Mouse (Mus musculus) frontal cortex, adult 2 months (tissue): Measurements from ENCODE around the gene Plgrkt. TPM values are rescaled to one million over a fixed set of nuclear protein-coding genes. Genes with fewer than 3 reads are reported as not detected.

Experiments
- DNase-seq, 2 experiments: peaks; one replicate each; pipeline ENCODE4 v3.0.0; 2022; ENCODE audit warnings: low spot score in 1 of 2; ENCODE audit errors: extremely low spot score in 1 of 2
- polyA plus RNA-seq: library from polyadenylated mRNA; depleted of rRNA; stranded (reverse); fragments of >200 nt; gene quantifications from 2 replicates; pipeline ENCODE4 v1.2.3, GENCODE M21; 2012

The Plgrkt gene
- polyA plus RNA-seq, 1 experiment, result 47.3 TPM

- no peak for DNase-seq
Measured at GRCm38 (mm10) chr19:29384412-29384811, 17.2 kb upstream of the Plgrkt start.

GRCm38 (mm10) chr19:29383368-29383767 lies 16.2 kb upstream of the Plgrkt start:
- DNase-seq, result no peak

GRCm38 (mm10) chr19:29379839-29380603 lies 12.8 kb upstream of the Plgrkt start:
- no peak for DNase-seq

- no peak for DNase-seq
Measured at GRCm38 (mm10) chr19:29376382-29376781, 9.2 kb upstream of the Plgrkt start.

- no peak for DNase-seq
Measured at GRCm38 (mm10) chr19:29374947-29375346, 7.8 kb upstream of the Plgrkt start.

- no peak for DNase-seq
Measured at GRCm38 (mm10) chr19:29373438-29373837, 6.2 kb upstream of the Plgrkt start.

GRCm38 (mm10) chr19:29372621-29373020 lies 5.4 kb upstream of the Plgrkt start:
- DNase-seq, result no peak

- peak in 1 of 2 experiments; percentile 58 for DNase-seq
Measured at GRCm38 (mm10) chr19:29372138-29372537, 4.9 kb upstream of the Plgrkt start.

- DNase-seq, result no peak
Measured at GRCm38 (mm10) chr19:29371284-29372081, 4.3 kb upstream of the Plgrkt start.

GRCm38 (mm10) chr19:29370545-29371283 lies 3.5 kb upstream of the Plgrkt start:
- DNase-seq, result no peak

GRCm38 (mm10) chr19:29370112-29370511 lies 2.9 kb upstream of the Plgrkt start:
- no peak for DNase-seq

GRCm38 (mm10) chr19:29368671-29369309 lies 1.6 kb upstream of the Plgrkt start:
- no peak for DNase-seq

GRCm38 (mm10) chr19:29368041-29368440 lies 851 bp upstream of the Plgrkt start:
- no peak for DNase-seq

- no peak for DNase-seq
Measured at GRCm38 (mm10) chr19:29366226-29366968, 793 bp downstream of the Plgrkt start.

GRCm38 (mm10) chr19:29365105-29365504 lies 2.1 kb downstream of the Plgrkt start:
- DNase-seq, result no peak

GRCm38 (mm10) chr19:29364076-29364475 lies 3.1 kb downstream of the Plgrkt start:
- no peak for DNase-seq

- DNase-seq, result no peak
Measured at GRCm38 (mm10) chr19:29363557-29363956, 3.6 kb downstream of the Plgrkt start.

- DNase-seq, result no peak
Measured at GRCm38 (mm10) chr19:29362173-29362930, 4.8 kb downstream of the Plgrkt start.

- peak; percentile 86 to 95 for DNase-seq
Measured at GRCm38 (mm10) chr19:29361468-29362130, 5.6 kb downstream of the Plgrkt start.
